ENCODE assay signal across 20 mouse cellular contexts in genomic region chr6:41706275-41706674, GRCm38 (mm10). TPM values are rescaled to one million over a fixed set of nuclear protein-coding genes. Genes with fewer than 3 reads are reported as not detected.
DNase-seq lines count a peak whose midpoint lies in the region; ATAC-seq lines count a peak whose summit lies in the region.
"Had no signal": no experiment of that assay in that cellular context is flagged by ENCODE, and none has a peak within 500 bp of the region (broad histone marks: within the 10 kb centered on the region; RNA-seq: fewer than 3 reads in every experiment).

No protein-coding gene starts in this region.

- H3K4me3 ChIP-seq in heart, embryonic 12.5 days = no peak overlapping the region
- peak overlapping the region; percentile 4; the same call in 1 of the 2 replicates for H3K4me3 ChIP-seq in liver, embryonic 12.5 days
- no peak overlapping the region for H3K4me3 ChIP-seq in stomach, embryonic 14.5 days (ENCODE audit: low read depth, low read length)
- H3K4me3 ChIP-seq: lung, embryonic 15.5 days; midbrain, embryonic 10.5 days; myocyte had no signal

- ATAC-seq in heart, embryonic 12.5 days (ENCODE audit: insufficient number of reproducible peaks, low FRiP score) = peak; percentile 87
- peak; percentile 89 for ATAC-seq in liver, embryonic 12.5 days
- peak; percentile 83; the same call in 1 of the 2 replicates for ATAC-seq in stomach, embryonic 14.5 days (ENCODE audit: insufficient number of reproducible peaks, insufficient read depth, low FRiP score, low read depth)

- no peaks in the 10 kb centered on the region for H3K27me3 ChIP-seq in heart, embryonic 12.5 days (replicated peaks)
- H3K27me3 ChIP-seq in liver, embryonic 12.5 days (replicated peaks) = no peaks in the 10 kb centered on the region
- H3K27me3 ChIP-seq in stomach, embryonic 14.5 days (ENCODE audit: control insufficient read depth, insufficient read depth, low read length) = no peaks in the 10 kb centered on the region
- H3K27me3 ChIP-seq: lung, embryonic 15.5 days had no signal

- H3K27ac ChIP-seq in heart, embryonic 12.5 days (ENCODE audit: poor library complexity, severe bottlenecking) = 0 out of 2 replicates have a peak overlapping the region, but pooled peaks have one; percentile 51
- peak overlapping the region; percentile 98 for H3K27ac ChIP-seq in liver, embryonic 12.5 days
- no peak overlapping the region for H3K27ac ChIP-seq in stomach, embryonic 14.5 days (ENCODE audit: low read length)
- H3K27ac ChIP-seq: lung, embryonic 15.5 days; midbrain, embryonic 10.5 days had no signal

- H3K4me2 ChIP-seq in heart, embryonic 12.5 days = no peak overlapping the region
- peak overlapping the region; percentile 78 for H3K4me2 ChIP-seq in liver, embryonic 12.5 days
- no peak overlapping the region for H3K4me2 ChIP-seq in stomach, embryonic 14.5 days (replicated peaks; ENCODE audit: low read depth, low read length)
- H3K4me2 ChIP-seq: lung, embryonic 15.5 days had no signal

- intact Hi-C loops in heart, postnatal 25 days (cut with DNase I) = no loop called here

- no peak overlapping the region for H3K9ac ChIP-seq in heart, embryonic 12.5 days
- peak overlapping the region; percentile 61 for H3K9ac ChIP-seq in liver, embryonic 12.5 days
- H3K9ac ChIP-seq in stomach, embryonic 14.5 days (replicated peaks; ENCODE audit: low read depth, low read length) = no peak overlapping the region
- H3K9ac ChIP-seq: lung, embryonic 15.5 days had no signal

- 73% methylated on average over 7 of the region's 7 CpGs for WGBS in heart, embryonic 12.5 days
- 24% methylated on average over 7 of the region's 7 CpGs for WGBS in liver, embryonic 12.5 days (ENCODE audit: insufficient replicate concordance)
- WGBS in stomach, embryonic 14.5 days = 92% methylated on average over 7 of the region's 7 CpGs

- H3K4me1 ChIP-seq in heart, embryonic 12.5 days (replicated peaks) = no peaks in the 10 kb centered on the region
- H3K4me1 ChIP-seq in liver, embryonic 12.5 days = peaks cover 59% of the 10 kb centered on the region
- no peaks in the 10 kb centered on the region for H3K4me1 ChIP-seq in stomach, embryonic 14.5 days (ENCODE audit: control insufficient read depth, insufficient read depth, low read length)
- H3K4me1 ChIP-seq: lung, embryonic 15.5 days; midbrain, embryonic 10.5 days had no signal

- DNase-seq in heart, postnatal 25 days (ENCODE audit: low spot score) = no peak
- DNase-seq in c-Kit-positive CD71-positive TER-119-negative erythroid progenitor cells, embryonic 14.5 days (ENCODE audit: low read depth) = peak; percentile 74
- DNase-seq in right cerebral cortex, postnatal 10 days (ENCODE audit: low spot score in 2 of 2) = no peak
- DNase-seq in yolk sac, embryonic 10.5 days (ENCODE audit: low spot score) = no peak
- no peak for DNase-seq in cerebellum, adult 11 months
- DNase-seq: cerebellum, postnatal 36 days; kidney, adult 9 months; right cerebral cortex, postnatal 4 days; thymus, postnatal 14 days had no signal

- no peaks in the 10 kb centered on the region for H3K36me3 ChIP-seq in heart, embryonic 12.5 days
- peaks cover 16% of the 10 kb centered on the region for H3K36me3 ChIP-seq in liver, embryonic 12.5 days
- no peaks in the 10 kb centered on the region for H3K36me3 ChIP-seq in stomach, embryonic 14.5 days (ENCODE audit: control insufficient read depth, insufficient read depth, low read length)
- H3K36me3 ChIP-seq: lung, embryonic 15.5 days; midbrain, embryonic 10.5 days had no signal

- no peaks in the 10 kb centered on the region for H3K9me3 ChIP-seq in heart, embryonic 12.5 days (replicated peaks)
- no peaks in the 10 kb centered on the region for H3K9me3 ChIP-seq in liver, embryonic 12.5 days (replicated peaks)
- no peaks in the 10 kb centered on the region for H3K9me3 ChIP-seq in stomach, embryonic 14.5 days (ENCODE audit: control insufficient read depth, low read depth, low read length)
- H3K9me3 ChIP-seq: lung, embryonic 15.5 days; midbrain, embryonic 10.5 days had no signal

RNA-seq across cellular contexts. Expression of gene Kel, which starts 2.1 kb away (rescaled TPM):
- polyA plus RNA-seq in heart, embryonic 12.5 days (2016; fragmentation: Nextera tagmentation; extraction: Ambion mirVana) = 34.0 and 40.5 TPM in 2 replicates
- under 1 TPM in 1 of 2 experiments, not detected in 1; 0.89 TPM for total RNA-seq in heart, postnatal 25 days (2021)
- polyA plus RNA-seq in liver, embryonic 12.5 days (2016; fragmentation: Nextera tagmentation; extraction: Ambion mirVana) = 275 and 280 TPM in 2 replicates
- 1.2 and 1.5 TPM in 2 replicates for polyA plus RNA-seq in stomach, embryonic 14.5 days (2014; fragmentation: Nextera tagmentation; extraction: Ambion mirVana)
- total RNA-seq: layer of hippocampus, adult 8-10 months; left cerebral cortex, postnatal 25 days had no signal
- polyA plus RNA-seq: myocyte had no signal

RNA-seq across cellular contexts. Expression of gene Llcfc1, which starts 22.0 kb away (rescaled TPM):
- polyA plus RNA-seq in heart, embryonic 12.5 days (2016; fragmentation: Nextera tagmentation; extraction: Ambion mirVana) = not detected in 2 replicates
- not detected for total RNA-seq in heart, postnatal 25 days (2021)
- polyA plus RNA-seq in liver, embryonic 12.5 days (2016; fragmentation: Nextera tagmentation; extraction: Ambion mirVana) = not detected in 2 replicates
- 0.48 TPM in 1 of 2 replicates, not detected in the other for polyA plus RNA-seq in stomach, embryonic 14.5 days (2014; fragmentation: Nextera tagmentation; extraction: Ambion mirVana)
- total RNA-seq: layer of hippocampus, adult 8-10 months; left cerebral cortex, postnatal 25 days had no signal
- polyA plus RNA-seq: brain, embryonic 14.5 days; embryonic facial prominence, embryonic 14.5 days; hindbrain, embryonic 11.5 days; lung, embryonic 15.5 days; midbrain, embryonic 10.5 days; myocyte had no signal

RNA-seq across cellular contexts. Expression of gene Trpv5, which starts 25.7 kb away (rescaled TPM):
- polyA plus RNA-seq in heart, embryonic 12.5 days (2016; fragmentation: Nextera tagmentation; extraction: Ambion mirVana) = 0.08 TPM in 1 of 2 replicates, not detected in the other
- not detected for total RNA-seq in heart, postnatal 25 days (2021)
- 0.05 and 0.07 TPM in 2 replicates for polyA plus RNA-seq in liver, embryonic 12.5 days (2016; fragmentation: Nextera tagmentation; extraction: Ambion mirVana)
- not detected in 2 replicates for polyA plus RNA-seq in stomach, embryonic 14.5 days (2014; fragmentation: Nextera tagmentation; extraction: Ambion mirVana)
- total RNA-seq: layer of hippocampus, adult 8-10 months; left cerebral cortex, postnatal 25 days had no signal
- polyA plus RNA-seq: brain, embryonic 14.5 days; embryonic facial prominence, embryonic 14.5 days; hindbrain, embryonic 11.5 days; lung, embryonic 15.5 days; midbrain, embryonic 10.5 days; myocyte had no signal

Comparison
In these comparisons a context has a peak if more than half of its experiments do, and no peak if none do; other contexts are left out.
1. RNA of gene Kel, which starts 2.1 kb away (polyA plus RNA-seq): 275 to 280 TPM in liver, embryonic 12.5 days and 34.0 to 40.5 TPM in heart, embryonic 12.5 days; 1.2 to 1.5 TPM in stomach, embryonic 14.5 days; every median in the first group is over 10 times any median in the second.
2. Peak in every context shown above with its lines, with median percentiles within 50 percentile points of each other: ATAC-seq.